Mouse (Mus musculus) left cerebral cortex, postnatal 14 days (tissue): ENCODE measurements around the gene Zfp933. TPM values are rescaled to one million over a fixed set of nuclear protein-coding genes. Genes with fewer than 3 reads are reported as not detected.

ENCODE experiments used
- DNase-seq, 2 experiments: peaks; one replicate each; pipeline ENCODE4 v3.0.0; 2021 to 2022; ENCODE audit warnings: low spot score in 2 of 2, mixed read lengths in 1 of 2
- intact Hi-C: fragments of 180-260 bp; cut with DNase I; formaldehyde crosslinking; loops from one replicate; pipeline ENCODE4 v1.15.1; 2025
- long read RNA-seq, 2 experiments: library from polyadenylated mRNA; stranded (forward); transcript quantifications; one replicate each; pipeline ENCODE4 v2.0.0; 2021
- total RNA-seq, 2 experiments: library from RNA; stranded (reverse); gene quantifications; 2 replicates each; pipeline ENCODE4 v1.2.3; 2021

The Zfp933 gene
- 10 to 100 TPM; 17.1 to 20.4 TPM for total RNA-seq
- long read RNA-seq, experiment 1, full-length matches to known transcripts, result 2 of 2 reads
- long read RNA-seq, experiment 1, partial matches to known transcripts, result 0 of 2 reads
- long read RNA-seq, experiment 1, other reads (novel, unspliced or antisense), result 0 of 2 reads
- long read RNA-seq, experiment 2, partial matches to known transcripts, result 0 of 2 reads
- long read RNA-seq, experiment 2, other reads (novel, unspliced or antisense), result 2 of 2 reads

- peak; percentile 81 to 92 for DNase-seq
- intact Hi-C loops, result no loop called here
These were observed at the start of gene Zfp933 for GRCm38 (mm10) chr4:147847614-147848583. Gene Zfp933, minus strand, starts transcription at chr4:147848366.

- peak; percentile 11 to 41 for DNase-seq
- intact Hi-C loops, result no loop called here
These were observed 49.2 kb upstream of the Zfp933 start for GRCm38 (mm10) chr4:147897348-147897747.

DNA sequence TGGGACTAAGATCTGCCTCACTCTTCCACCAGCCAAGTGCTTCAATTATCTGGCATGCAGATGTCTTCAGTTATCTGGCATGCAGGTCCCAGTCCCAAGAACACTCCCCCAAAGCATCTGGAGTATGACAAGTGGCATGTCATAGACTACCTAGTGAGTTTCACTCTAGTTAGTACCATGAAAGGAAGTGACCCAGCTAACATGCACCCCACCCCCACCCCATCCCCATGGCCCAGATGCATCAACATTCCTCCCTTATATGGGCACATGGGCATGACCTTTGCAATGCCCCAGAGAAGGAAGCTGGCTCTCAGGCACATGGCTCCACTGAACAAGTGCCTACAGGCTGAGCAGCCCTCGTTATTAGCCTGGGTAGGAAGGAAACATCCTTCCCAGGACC is 48.2 kb upstream of the Zfp933 start:
- intact Hi-C loops, result no loop called here
- DNase-seq, result no peak

DNA sequence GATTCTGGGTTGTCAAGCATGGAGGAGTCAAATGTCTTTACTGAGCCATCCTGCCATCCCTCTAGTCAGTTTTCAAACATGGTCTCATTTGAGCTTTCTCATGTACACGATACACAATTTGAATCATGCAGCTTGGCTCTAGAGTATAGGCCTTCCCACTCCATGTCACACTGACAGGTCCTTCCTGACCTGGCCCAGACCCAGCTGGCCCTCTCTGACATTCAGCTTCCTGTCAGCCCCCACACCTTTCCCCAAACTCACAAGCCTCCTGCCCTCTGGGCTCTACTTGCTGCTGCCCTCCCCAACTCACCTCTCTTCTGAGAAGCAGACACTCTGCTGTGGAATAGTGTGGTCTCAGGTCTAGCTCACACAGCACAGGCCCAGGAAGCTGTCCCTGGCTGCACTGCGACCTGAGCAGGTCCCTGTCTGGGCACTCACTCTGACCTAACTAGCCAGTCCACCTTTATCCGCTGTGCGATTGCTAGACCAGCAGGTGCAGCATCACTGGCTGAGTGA is 47.7 kb upstream of the Zfp933 start:
- intact Hi-C loops, result no loop called here

DNA sequence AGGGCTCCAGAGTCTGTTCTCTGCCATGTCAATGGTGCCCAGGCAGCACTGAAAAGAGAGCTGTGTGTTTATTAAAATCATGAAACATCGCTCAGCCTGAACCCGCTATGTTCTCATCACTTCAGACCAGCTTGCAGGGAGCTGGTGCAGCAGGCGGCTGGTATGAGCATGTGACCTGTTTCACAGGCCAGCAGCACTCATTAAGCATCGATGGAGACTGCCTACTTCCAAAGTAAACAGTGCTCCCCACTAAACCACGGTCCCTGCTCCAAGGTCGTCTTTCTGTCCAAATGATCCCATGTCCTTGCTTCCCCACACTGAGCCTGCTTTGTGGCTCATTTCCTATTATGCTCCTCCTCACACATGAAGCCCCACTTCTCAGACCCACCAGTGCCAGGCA is 42.2 kb upstream of the Zfp933 start:
- no peak for DNase-seq

More for the DNA sequence above, 47.7 kb upstream of the Zfp933 start:
- no peak for DNase-seq

DNA sequence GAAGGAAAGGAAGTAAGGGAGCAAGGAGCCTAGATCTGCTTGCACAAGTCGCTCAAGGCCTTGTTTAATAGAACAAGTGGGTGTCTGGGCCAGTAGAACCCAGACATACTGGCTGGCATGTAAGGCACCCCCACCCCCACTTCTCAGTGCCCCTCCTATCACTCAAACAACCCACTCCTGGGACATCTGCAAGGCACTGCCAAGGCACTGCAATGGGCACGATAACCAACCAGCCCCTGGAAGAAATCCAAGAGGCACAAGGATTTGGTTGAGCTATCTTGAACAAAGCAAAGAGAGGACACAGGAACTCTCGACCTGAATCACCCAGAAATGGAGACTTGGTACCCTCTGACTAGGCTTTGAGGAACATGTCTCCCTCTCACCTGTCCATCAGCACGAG is 40.1 kb upstream of the Zfp933 start:
- no peak for DNase-seq

More for the DNA sequence above, 42.2 kb upstream of the Zfp933 start:
- intact Hi-C loops, result no loop called here

DNA sequence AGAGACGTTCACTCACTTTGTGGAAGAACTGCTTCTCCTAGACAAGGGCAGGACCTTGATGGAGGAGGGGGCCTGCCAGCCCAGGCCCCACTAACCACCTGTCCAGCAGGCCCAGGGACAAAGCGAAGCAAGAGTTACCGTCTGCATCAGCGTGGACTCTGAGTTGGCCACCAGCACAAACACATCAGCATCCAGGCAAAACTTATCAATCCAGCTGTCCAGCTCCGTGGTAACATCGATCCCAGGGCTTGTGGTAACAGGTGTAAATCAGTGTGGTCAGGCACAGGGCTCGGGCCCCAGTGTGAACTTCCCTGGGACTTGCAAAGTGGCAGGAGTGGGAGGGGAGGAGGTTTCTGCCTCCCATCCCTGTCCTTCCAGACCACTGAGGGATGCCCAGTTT is 39.1 kb upstream of the Zfp933 start:
- intact Hi-C loops, result no loop called here
- no peak for DNase-seq

More for the DNA sequence above, 40.1 kb upstream of the Zfp933 start:
- intact Hi-C loops, result no loop called here

GRCm38 (mm10) chr4:147886158-147886557 is 38.0 kb upstream of the Zfp933 start:
- intact Hi-C loops, result no loop called here
- DNase-seq, result no peak

DNA sequence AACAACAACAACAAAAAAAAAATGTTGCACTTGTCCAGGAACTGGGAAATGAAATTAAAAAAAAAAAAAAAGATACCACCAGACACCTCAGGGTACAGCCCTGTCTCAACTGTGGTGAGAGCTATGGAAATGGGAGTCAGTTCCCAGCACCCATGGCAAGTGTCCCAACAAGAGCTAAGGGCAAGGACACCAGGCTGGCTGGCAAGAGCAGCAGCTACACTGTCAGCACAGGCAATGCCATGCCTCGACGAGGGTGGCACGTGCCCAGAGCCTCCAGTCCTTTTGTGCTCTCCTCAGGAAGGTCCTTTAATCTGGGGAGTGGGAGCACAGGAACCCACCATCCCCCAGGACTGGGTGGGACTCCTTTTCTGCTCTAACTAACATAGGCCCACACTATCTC is 36.0 kb upstream of the Zfp933 start:
- intact Hi-C loops, result no loop called here
- DNase-seq, result no peak

- intact Hi-C loops, result no loop called here
- no peak for DNase-seq
These were observed 34.9 kb upstream of the Zfp933 start for GRCm38 (mm10) chr4:147883041-147883440.

DNA sequence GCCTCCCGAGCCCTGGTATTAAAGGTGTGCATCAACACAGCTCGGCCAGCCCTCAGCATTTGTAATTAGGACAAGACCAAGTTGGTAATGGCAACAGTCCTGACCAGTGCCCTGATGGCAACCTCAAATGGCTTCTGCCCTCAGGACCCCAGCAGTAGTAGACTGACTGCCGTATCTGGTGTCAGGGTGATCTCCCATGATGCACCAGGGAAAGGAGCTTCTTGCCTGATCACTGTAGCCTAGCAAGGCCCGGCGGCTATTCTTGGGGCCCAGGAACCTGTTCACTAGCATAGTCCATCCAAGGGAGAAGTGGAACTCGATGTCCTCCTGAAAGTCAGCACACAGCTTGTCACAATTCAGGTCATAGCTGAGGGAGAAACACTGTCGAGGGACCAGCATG is 33.6 kb upstream of the Zfp933 start:
- intact Hi-C loops, result no loop called here
- DNase-seq, result no peak

DNA sequence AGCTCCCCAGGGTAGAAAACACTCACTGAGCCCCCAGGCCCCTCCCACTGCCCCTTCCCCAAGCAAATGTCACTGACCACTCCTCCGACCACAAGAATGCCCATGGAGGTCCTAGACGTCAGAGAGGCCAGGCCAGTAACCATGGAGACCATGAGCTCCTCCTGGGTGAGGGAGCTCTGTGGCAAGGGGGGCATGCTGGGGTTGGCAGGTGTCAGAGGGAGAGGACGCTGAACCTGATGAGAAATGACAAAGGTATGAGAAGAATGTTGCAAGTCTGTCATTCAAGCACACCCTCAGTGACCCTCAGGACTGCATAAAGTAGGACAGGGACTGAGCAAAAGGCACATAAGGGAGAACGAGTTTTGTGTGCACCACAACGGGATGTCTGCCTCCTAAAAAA is 31.7 kb upstream of the Zfp933 start:
- intact Hi-C loops, result no loop called here
- DNase-seq, result no peak

DNA sequence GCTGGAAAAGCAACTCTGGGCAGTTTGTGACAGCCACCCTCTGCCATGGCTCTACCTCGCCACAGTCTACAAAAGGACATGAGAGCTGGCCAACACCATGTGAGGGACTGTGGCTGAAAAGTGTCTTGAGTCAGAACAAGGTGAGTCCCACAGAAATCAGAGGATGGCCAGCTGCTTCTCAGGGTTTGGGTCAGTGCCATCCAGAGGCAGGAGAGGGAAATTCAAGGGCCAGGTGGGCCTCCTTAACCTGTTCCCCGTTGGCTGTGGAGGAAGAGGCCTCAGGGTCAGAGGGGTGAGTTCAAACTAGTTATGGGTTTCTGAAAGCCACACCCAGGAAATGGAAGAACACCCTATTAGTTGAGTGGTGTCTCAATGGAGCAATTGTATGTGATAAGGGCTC is 31.3 kb upstream of the Zfp933 start:
- DNase-seq, result no peak
- intact Hi-C loops, result no loop called here

GRCm38 (mm10) chr4:147878537-147878936 is 30.4 kb upstream of the Zfp933 start:
- intact Hi-C loops, result no loop called here
- no peak for DNase-seq

DNA sequence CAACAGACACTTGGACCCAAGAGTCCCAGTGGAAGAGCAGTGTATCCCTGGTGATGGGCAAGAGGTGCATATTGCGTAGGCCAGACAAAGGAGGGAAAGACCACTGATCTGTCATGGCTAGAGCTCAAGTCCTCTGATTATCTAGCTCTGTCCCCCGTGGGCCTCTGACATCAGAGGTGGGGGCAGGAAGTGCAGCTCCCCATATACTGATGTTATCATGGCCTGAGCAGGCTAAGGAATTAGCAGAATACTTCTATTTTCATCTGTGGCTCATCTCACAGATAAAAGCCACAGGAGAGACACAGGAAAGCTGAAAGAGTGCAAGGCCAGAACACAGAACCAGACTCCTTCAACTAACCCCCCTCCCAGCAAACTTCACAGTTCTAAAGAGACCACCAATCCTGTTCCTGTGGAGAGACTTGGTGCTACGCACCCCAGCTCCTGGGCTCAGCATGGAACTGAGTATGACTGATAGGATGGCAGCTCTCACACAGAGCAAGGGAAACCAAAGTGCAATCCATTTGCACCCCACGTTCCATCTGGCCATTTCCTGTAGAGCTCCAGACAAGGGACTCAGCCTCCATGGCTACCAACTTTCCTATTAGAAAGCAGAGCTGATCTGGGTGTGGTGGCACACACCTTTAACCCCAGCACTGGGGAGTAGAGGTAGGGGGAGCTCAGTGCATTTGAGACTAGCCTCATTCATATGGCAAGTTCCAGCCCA is 27.8 kb upstream of the Zfp933 start:
- intact Hi-C loops, result no loop called here
- no peak for DNase-seq

DNA sequence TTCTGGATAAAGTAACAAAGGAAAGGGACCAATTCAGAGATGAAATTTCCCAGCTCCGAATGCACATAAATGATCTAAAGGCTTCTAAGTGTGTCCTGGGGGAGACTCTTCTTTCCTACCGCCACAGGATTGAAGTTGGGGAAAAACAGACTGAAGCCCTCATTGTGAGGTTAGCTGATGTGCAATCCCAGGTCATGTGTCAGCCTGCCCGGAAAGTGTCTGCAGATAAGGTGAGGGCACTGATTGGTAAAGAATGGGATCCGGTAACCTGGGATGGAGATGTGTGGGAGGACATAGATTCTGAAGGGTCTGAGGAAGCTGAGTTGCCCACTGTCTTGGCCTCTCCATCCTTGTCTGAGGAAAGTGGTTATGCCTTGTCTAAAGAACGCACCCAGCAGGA is 21.1 kb upstream of the Zfp933 start:
- DNase-seq, result no peak
- intact Hi-C loops, result no loop called here

GRCm38 (mm10) chr4:147868450-147869031 is 20.4 kb upstream of the Zfp933 start, which contains the start of the genes Miip and Fv1:
Gene Miip, minus strand, starts transcription at chr4:147868816.
Gene Fv1, plus strand, starts transcription at chr4:147868979.
- intact Hi-C loops, result no loop called here
- peak; percentile 96 to 99 for DNase-seq

- intact Hi-C loops, result no loop called here
- DNase-seq, result peak in 1 of 2 experiments; percentile 41
These were observed 19.6 kb upstream of the Zfp933 start for GRCm38 (mm10) chr4:147867563-147868449.
